Mouse (Mus musculus): Measurements from ENCODE around the gene Zfp28. TPM values are rescaled to one million over a fixed set of nuclear protein-coding genes. Genes with fewer than 3 reads are reported as not detected.

Gene Zfp28
- polyA plus RNA-seq (2014; fragmentation: Nextera tagmentation; extraction: Ambion mirVana) = 14.2 and 15.3 TPM in 2 replicates

- Histone ChIP-seq H3K9ac (ENCODE audit: low read depth, low read length) (peak within 1 kb of the TSS; percentile 67), H3K9me3 (ENCODE audit: control insufficient read depth, low read length) (no peaks in the 10 kb centered on the region), H3K36me3 (ENCODE audit: control insufficient read depth, insufficient read depth, low read length) (no peaks in the 10 kb centered on the region), H3K4me3 (ENCODE audit: low read depth, low read length) (peak within 1 kb of the TSS; percentile 59), H3K4me2 (replicated peaks; ENCODE audit: low read depth, low read length) (peak within 1 kb of the TSS; percentile 70), H3K27ac (ENCODE audit: low read depth, low read length) (no peak within 1 kb of the TSS; the same call in 1 of the 2 replicates), H3K4me1 (replicated peaks; ENCODE audit: control insufficient read depth, insufficient read depth, low read length) (no peaks in the 10 kb centered on the region), H3K27me3 (ENCODE audit: control insufficient read depth, insufficient read depth, low read length) (no peaks in the 10 kb centered on the region)
- DNase-seq (ENCODE audit: low spot score) (peak; percentile 97), ATAC-seq (ENCODE audit: low FRiP score) (peak; percentile 97)
- WGBS = under 1% methylated on average over 23 of the region's 28 CpGs
Observed at GRCm38 (mm10) chr7:6383044-6383455, at the start of gene Zfp28. Zfp28 (plus strand) TSS chr7:6383295.

GRCm38 (mm10) chr7:6339865-6340264, 43.2 kb upstream of the Zfp28 start:
- DNase-seq (ENCODE audit: low spot score) (no peak), ATAC-seq (ENCODE audit: low FRiP score) (no peak)
- no peaks in the 10 kb centered on the region for H3K9me3 ChIP-seq (ENCODE audit: control insufficient read depth, low read length)
- H3K27ac ChIP-seq (ENCODE audit: low read depth, low read length) = no peak overlapping the region
- H3K4me2 ChIP-seq (replicated peaks; ENCODE audit: low read depth, low read length) = no peak overlapping the region
- no peaks in the 10 kb centered on the region for H3K36me3 ChIP-seq (ENCODE audit: control insufficient read depth, insufficient read depth, low read length)
- WGBS = 86% methylated on average over 5 of the region's 5 CpGs
- H3K4me3 ChIP-seq (ENCODE audit: low read depth, low read length) = no peak overlapping the region
- no peak overlapping the region for H3K9ac ChIP-seq (ENCODE audit: low read depth, low read length)
- no peaks in the 10 kb centered on the region for H3K27me3 ChIP-seq (ENCODE audit: control insufficient read depth, insufficient read depth, low read length)
- no peaks in the 10 kb centered on the region for H3K4me1 ChIP-seq (replicated peaks; ENCODE audit: control insufficient read depth, insufficient read depth, low read length)

- Histone ChIP-seq H3K9me3 (ENCODE audit: control insufficient read depth, low read length) (no peaks in the 10 kb centered on the region), H3K36me3 (ENCODE audit: control insufficient read depth, insufficient read depth, low read length) (no peaks in the 10 kb centered on the region), H3K4me1 (replicated peaks; ENCODE audit: control insufficient read depth, insufficient read depth, low read length) (no peaks in the 10 kb centered on the region), H3K4me3 (ENCODE audit: low read depth, low read length) (peak within 1 kb of the TSS; percentile 62), H3K4me2 (replicated peaks; ENCODE audit: low read depth, low read length) (peak within 1 kb of the TSS; percentile 38), H3K27ac (ENCODE audit: low read depth, low read length) (no peak within 1 kb of the TSS), H3K27me3 (ENCODE audit: control insufficient read depth, insufficient read depth, low read length) (no peaks in the 10 kb centered on the region), H3K9ac (ENCODE audit: low read depth, low read length) (peak within 1 kb of the TSS; percentile 63)
- under 1% methylated on average over 26 of the region's 26 CpGs for WGBS
- ATAC-seq (ENCODE audit: low FRiP score) (peak; percentile 93), DNase-seq (ENCODE audit: low spot score) (peak; percentile 84)
Observed at GRCm38 (mm10) chr7:6343501-6344071, 39.5 kb upstream of the Zfp28 start, which contains the start of gene Gm3854. Gm3854 (plus strand) TSS chr7:6343759.

- 34% methylated on average over 10 of the region's 10 CpGs for WGBS
- H3K9me3 ChIP-seq (ENCODE audit: control insufficient read depth, low read length) = no peaks in the 10 kb centered on the region
Observed at GRCm38 (mm10) chr7:6344124-6344523, 39.0 kb upstream of the Zfp28 start.

GRCm38 (mm10) chr7:6358121-6358520, 25.0 kb upstream of the Zfp28 start:
- no peak for DNase-seq (ENCODE audit: low spot score)
- Histone ChIP-seq H3K9ac (ENCODE audit: low read depth, low read length) (no peak overlapping the region), H3K27ac (ENCODE audit: low read depth, low read length) (no peak overlapping the region), H3K4me1 (replicated peaks; ENCODE audit: control insufficient read depth, insufficient read depth, low read length) (no peaks in the 10 kb centered on the region), H3K4me2 (replicated peaks; ENCODE audit: low read depth, low read length) (no peak overlapping the region), H3K27me3 (ENCODE audit: control insufficient read depth, insufficient read depth, low read length) (no peaks in the 10 kb centered on the region), H3K4me3 (ENCODE audit: low read depth, low read length) (no peak overlapping the region), H3K36me3 (ENCODE audit: control insufficient read depth, insufficient read depth, low read length) (no peaks in the 10 kb centered on the region), H3K9me3 (ENCODE audit: control insufficient read depth, low read length) (no peaks in the 10 kb centered on the region)
- ATAC-seq (ENCODE audit: low FRiP score) = no peak
- WGBS = 64% methylated on average over 2 of the region's 2 CpGs

More at GRCm38 (mm10) chr7:6344124-6344523, 39.0 kb upstream of the Zfp28 start:
- no peak overlapping the region for H3K27ac ChIP-seq (ENCODE audit: low read depth, low read length)
- no peaks in the 10 kb centered on the region for H3K27me3 ChIP-seq (ENCODE audit: control insufficient read depth, insufficient read depth, low read length)
- H3K36me3 ChIP-seq (ENCODE audit: control insufficient read depth, insufficient read depth, low read length) = no peaks in the 10 kb centered on the region
- DNase-seq (ENCODE audit: low spot score) = no peak
- H3K4me3 ChIP-seq (ENCODE audit: low read depth, low read length) = peak overlapping the region; percentile 62
- no peak overlapping the region for H3K9ac ChIP-seq (ENCODE audit: low read depth, low read length)
- peak overlapping the region; percentile 38 for H3K4me2 ChIP-seq (replicated peaks; ENCODE audit: low read depth, low read length)
- H3K4me1 ChIP-seq (replicated peaks; ENCODE audit: control insufficient read depth, insufficient read depth, low read length) = no peaks in the 10 kb centered on the region
- peak; percentile 44 for ATAC-seq (ENCODE audit: low FRiP score)

GRCm38 (mm10) chr7:6358937-6359590, 24.0 kb upstream of the Zfp28 start:
- Histone ChIP-seq H3K27ac (ENCODE audit: low read depth, low read length) (no peak overlapping the region), H3K4me3 (ENCODE audit: low read depth, low read length) (no peak overlapping the region), H3K9me3 (ENCODE audit: control insufficient read depth, low read length) (no peaks in the 10 kb centered on the region), H3K4me2 (replicated peaks; ENCODE audit: low read depth, low read length) (no peak overlapping the region), H3K9ac (ENCODE audit: low read depth, low read length) (no peak overlapping the region), H3K27me3 (ENCODE audit: control insufficient read depth, insufficient read depth, low read length) (no peaks in the 10 kb centered on the region), H3K36me3 (ENCODE audit: control insufficient read depth, insufficient read depth, low read length) (no peaks in the 10 kb centered on the region), H3K4me1 (replicated peaks; ENCODE audit: control insufficient read depth, insufficient read depth, low read length) (no peaks in the 10 kb centered on the region)
- peak; percentile 85 for DNase-seq (ENCODE audit: low spot score)
- 57% methylated on average over 10 of the region's 10 CpGs for WGBS
- ATAC-seq (ENCODE audit: low FRiP score) = no peak

- Histone ChIP-seq H3K9me3 (ENCODE audit: control insufficient read depth, low read length) (no peaks in the 10 kb centered on the region), H3K9ac (ENCODE audit: low read depth, low read length) (no peak overlapping the region), H3K4me1 (replicated peaks; ENCODE audit: control insufficient read depth, insufficient read depth, low read length) (no peaks in the 10 kb centered on the region), H3K4me2 (replicated peaks; ENCODE audit: low read depth, low read length) (no peak overlapping the region), H3K27me3 (ENCODE audit: control insufficient read depth, insufficient read depth, low read length) (no peaks in the 10 kb centered on the region), H3K36me3 (ENCODE audit: control insufficient read depth, insufficient read depth, low read length) (no peaks in the 10 kb centered on the region), H3K4me3 (ENCODE audit: low read depth, low read length) (no peak overlapping the region), H3K27ac (ENCODE audit: low read depth, low read length) (no peak overlapping the region)
- WGBS = 15% methylated on average over 9 of the region's 9 CpGs
- DNase-seq (ENCODE audit: low spot score) (no peak), ATAC-seq (ENCODE audit: low FRiP score) (no peak)
Observed at GRCm38 (mm10) chr7:6360477-6361060, 22.5 kb upstream of the Zfp28 start.

GRCm38 (mm10) chr7:6361756-6362155, 21.3 kb upstream of the Zfp28 start:
- WGBS = 30% methylated on average over 7 of the region's 7 CpGs
- no peak for DNase-seq (ENCODE audit: low spot score)

More at GRCm38 (mm10) chr7:6361756-6362155, 21.3 kb upstream of the Zfp28 start:
- peak overlapping the region; percentile 48 for H3K4me2 ChIP-seq (replicated peaks; ENCODE audit: low read depth, low read length)
- ATAC-seq (ENCODE audit: low FRiP score) = no peak
- peak overlapping the region; percentile 56 for H3K9ac ChIP-seq (ENCODE audit: low read depth, low read length)
- no peaks in the 10 kb centered on the region for H3K27me3 ChIP-seq (ENCODE audit: control insufficient read depth, insufficient read depth, low read length)
- H3K36me3 ChIP-seq (ENCODE audit: control insufficient read depth, insufficient read depth, low read length) = no peaks in the 10 kb centered on the region
- H3K27ac ChIP-seq (ENCODE audit: low read depth, low read length) = peak overlapping the region; percentile 88
- no peaks in the 10 kb centered on the region for H3K9me3 ChIP-seq (ENCODE audit: control insufficient read depth, low read length)
- H3K4me3 ChIP-seq (ENCODE audit: low read depth, low read length) = peak overlapping the region; percentile 41
- H3K4me1 ChIP-seq (replicated peaks; ENCODE audit: control insufficient read depth, insufficient read depth, low read length) = no peaks in the 10 kb centered on the region

Measured in hindbrain, embryonic 11.5 days (tissue).